Mouse (Mus musculus): Measurements from ENCODE around the gene Hmgcll1.
A peak's percentile ranks its signal among the peaks of the same experiment; 100 is the strongest.

The Hmgcll1 gene

DNA sequence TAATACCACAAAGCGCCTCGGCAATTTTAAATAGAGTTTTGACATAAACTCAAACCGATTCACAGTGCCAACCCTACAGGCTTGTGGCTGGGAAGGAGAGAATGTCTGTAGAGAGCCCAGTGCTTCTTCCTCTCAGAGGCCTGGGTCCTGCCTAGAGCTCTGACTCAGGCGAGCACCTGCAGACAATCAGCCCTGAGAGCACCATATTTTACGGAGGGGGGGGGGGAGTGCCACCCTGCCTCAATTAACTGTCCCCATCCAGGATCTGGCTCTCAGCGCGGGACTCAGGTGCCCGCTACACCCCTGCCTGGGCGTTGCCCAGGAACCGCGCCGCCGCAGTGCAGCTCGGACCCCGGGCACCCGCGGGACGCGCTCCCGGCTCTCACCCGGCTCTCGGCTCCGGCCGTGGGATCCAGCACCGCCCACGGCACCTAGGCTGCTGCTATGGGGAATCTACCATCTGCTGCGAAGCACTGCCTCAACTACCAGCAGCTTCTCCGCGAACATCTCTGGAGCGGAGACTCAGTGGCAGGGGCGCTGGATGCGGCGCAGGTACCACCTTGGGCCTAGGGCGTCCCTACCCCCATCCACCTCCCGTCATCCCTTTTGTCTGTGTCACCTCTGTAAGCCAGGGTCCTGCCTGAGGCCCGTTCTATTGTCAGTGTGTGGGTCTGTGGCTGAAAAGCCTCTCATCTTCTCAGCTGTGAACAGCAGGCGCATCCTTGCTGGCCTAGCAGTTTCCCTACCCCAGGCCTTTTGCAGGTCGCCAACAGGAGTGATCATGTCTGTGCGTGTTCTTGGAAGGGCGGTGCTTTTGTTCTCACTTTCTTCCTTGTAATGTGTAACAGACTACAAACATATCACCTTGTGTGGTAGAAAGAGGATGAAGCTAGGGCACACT, at the start of gene Hmgcll1:
Gene Hmgcll1, plus strand, starts transcription at position 225 of the 901 bp plus-strand sequence.
- no peak for DNase-seq (ENCODE audit: low read depth, low spot score)

DNA sequence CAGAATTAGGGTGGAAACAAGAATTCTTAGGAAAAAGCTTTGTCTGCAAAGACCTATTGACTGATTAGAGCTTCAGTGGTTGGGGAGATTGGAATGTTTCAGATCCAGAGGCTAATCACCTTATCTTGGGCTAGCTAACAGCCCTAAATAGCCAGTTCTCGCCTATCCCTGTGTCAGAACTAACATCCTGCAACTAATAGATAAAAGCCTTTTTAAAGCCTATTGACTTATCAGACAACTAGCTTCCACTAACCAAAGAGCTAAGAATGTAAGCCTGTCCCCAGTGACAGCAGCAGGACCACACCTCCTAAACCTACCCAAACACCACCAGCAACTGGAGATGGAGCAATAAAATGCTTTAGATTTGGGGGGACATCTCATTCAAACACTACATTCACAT, 34.6 kb upstream of the Hmgcll1 start:
- no peak for DNase-seq (ENCODE audit: low read depth, low spot score)

DNA sequence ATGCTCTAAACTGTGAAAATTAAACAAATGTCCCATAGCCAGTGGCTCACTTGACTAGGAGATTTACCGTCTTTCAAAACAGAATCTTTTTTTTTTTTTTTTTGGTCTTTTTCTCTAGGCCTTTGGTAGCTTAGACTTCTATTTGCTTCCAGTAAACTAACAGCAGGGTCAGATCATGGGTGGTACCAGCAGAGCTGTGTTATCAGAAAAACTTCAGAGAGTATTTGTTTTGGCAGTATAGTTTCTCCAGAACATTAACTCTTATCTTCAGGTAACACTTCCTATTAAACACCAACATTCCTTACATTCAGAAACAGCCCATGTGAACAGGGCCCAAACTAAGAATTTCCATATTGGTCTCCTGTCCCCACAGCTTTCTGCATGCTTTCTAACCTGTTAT, 33.5 kb upstream of the Hmgcll1 start:
- DNase-seq (ENCODE audit: low read depth, low spot score) = no peak

DNA sequence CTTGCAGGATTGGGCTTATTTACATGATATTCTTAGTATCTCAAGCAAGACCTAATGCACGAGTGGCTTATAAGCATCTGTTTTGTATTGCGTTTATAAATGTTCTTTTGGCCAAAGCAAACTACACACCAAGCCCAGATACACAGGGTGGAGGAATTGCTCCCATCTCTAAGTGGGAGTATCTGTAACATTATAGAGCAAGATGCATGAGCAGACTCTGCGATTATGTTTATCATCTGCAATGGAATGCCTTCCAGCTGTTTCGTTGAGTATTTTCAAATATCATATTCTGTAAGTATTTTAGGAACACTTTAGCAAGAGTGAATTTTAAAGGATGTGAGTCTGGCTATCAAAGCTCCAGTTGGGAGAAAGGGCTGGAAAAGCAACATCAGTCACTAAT, 25.2 kb upstream of the Hmgcll1 start:
- no peak for DNase-seq (ENCODE audit: low read depth, low spot score)

DNA sequence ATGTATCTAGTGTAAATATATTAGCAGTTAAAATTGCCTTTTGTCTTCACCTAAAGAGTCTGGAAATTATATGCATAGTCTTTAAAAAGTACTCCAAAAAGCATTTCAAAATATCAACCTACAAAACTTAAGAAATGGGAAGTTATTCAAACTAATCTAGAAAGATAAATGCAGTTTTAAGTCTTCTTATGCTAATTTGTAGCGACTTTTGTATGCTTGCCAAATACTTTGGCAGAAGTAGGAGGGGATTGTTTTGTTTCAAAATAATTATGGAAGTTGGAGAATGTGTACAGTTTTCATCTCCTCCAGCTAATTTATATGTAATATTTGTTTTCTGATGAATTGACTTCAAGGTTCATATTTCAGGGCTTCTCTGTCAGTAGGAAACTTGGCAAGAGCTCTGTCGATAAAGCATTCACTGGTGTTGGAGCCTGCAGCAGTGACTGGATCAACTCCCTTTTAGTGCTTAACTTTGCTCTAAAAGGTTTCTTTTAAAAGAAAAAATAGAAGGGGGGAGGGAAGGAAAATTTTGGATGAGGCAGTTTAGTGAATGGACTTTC, 15.8 kb upstream of the Hmgcll1 start:
- peak; percentile 36 for DNase-seq (ENCODE audit: low read depth, low spot score)

DNA sequence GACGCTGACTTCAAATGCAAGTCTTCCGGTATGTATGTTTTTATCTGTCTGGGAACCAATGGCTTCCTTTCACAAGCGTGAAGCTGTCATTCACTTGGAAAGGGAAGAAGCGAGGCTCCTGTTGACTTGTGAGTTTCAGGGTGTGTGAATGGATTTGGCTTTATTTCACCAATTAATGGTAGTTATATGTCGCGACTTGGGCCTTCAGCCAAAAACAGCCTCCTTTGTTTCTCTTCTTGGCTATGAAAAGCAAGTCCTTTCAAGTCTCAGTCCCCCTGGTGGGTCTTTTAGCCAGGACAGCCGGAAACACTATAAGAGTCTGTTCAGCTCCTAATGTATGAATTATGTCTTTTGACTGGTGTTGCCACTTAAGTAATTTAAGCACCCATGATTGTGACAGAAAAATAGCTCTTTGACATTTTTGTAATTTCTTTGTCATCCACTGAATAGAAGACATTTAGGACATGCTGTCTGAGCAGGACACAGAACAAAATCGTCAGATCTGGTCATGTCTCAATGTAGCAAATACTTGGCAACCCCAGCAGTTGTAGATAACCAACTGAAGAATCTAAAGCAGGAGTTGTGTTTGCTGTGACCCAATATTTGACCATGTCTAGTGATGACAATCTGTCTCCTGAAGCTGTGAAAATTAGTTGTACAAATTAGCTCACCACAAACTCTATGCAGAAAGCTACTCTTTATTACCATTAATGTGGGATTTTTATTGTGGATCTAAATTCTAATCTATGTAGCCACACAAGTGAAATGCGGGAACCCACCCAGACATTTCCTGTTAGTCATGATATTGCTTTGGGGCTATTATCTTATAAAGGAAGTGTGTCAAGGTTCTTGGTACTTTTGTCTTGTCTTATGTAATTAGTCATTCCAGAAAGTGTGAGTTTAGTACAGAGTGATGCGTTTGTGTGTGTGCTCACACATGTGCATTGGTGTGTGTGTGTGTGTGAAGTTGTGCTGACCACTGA, 13.5 kb upstream of the Hmgcll1 start:
- no peak for DNase-seq (ENCODE audit: low read depth, low spot score)

DNA sequence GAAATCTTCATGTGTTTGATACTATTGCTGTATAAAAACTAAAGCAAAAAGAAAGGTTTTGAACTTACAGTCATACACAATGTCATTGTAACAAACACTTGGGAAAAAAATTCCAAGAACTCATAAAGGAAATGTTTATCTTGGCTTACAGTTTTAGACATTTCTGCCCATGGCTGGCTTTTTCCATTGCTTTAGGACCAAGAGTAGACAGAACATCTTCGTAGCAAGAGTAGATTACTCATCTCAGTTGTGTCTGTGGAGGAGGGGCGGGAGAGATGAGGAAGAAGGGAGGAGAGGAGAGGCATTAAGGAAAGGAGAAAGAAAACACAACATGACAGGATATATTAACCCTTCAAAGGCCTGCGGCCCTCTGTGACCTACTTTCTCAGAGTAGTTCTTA, 11.6 kb upstream of the Hmgcll1 start:
- no peak for DNase-seq (ENCODE audit: low read depth, low spot score)

DNA sequence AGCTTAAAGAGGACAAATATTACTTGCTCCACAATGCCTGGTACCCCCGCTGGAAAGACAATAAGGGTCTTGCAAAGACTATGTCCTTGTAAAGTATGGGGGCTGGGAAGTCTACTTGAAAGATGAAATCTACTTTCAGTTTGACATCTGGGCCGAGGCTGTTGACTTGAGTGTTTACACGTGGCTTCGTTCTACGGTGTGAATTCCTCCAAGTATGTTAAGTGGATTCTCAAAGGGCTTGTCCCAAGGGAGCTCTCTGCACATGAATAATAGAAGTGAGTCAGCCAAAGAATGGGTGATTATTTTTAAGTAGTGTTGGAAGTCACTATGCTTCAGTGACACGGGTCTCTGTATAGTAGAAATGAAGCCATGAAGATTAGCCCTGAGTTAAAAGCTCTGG, 11.0 kb upstream of the Hmgcll1 start:
- DNase-seq (ENCODE audit: low read depth, low spot score) = peak; percentile 65

DNA sequence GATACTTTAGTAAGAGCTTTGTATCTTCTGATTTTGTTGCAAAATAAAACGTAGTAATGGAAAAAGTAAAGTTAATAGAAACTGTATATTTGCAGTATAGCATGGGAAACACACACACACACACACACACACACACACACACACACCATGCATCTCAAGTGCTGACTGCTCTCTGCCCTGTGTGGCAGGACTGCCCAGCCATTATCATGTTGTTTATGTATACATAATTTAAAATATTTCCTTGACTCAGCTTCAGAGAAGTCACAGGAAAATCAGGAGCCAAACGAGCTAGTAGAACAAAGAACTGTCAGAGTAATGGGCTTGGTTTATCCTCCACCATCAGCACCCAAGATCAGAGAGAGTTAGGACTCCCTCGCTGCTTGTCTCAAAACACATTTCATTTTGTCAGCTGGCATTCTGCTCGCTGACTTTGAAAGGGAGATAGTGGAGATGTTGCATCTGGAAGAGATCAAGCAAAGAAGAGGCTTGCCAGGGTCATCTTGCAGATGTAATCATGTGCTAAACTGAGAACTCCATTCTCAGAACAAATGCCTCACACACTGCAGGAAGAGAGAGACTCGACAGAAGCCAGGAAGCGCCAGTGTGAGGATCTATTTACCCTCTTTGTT, 7.2 kb upstream of the Hmgcll1 start:
- DNase-seq (ENCODE audit: low read depth, low spot score) = peak; percentile 72

DNA sequence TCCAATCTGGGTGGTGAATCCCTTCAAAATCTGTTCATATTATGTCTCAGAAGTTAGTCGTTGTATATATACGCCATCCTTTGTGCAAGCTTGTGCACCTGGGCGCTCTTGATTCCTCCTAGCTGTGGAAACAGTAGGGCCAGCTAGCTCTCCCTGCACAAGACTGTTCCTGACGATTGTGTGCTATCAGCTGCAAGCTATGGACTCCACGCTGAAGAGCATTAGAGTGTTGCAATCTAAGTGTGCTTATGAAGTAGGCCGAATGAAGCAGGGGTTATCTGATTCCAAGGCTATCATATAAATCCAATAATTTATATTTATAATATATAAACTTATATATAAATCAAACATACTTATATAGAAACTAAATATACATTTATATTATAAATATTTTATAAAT, 866 bp upstream of the Hmgcll1 start:
- DNase-seq (ENCODE audit: low read depth, low spot score) = no peak

DNA sequence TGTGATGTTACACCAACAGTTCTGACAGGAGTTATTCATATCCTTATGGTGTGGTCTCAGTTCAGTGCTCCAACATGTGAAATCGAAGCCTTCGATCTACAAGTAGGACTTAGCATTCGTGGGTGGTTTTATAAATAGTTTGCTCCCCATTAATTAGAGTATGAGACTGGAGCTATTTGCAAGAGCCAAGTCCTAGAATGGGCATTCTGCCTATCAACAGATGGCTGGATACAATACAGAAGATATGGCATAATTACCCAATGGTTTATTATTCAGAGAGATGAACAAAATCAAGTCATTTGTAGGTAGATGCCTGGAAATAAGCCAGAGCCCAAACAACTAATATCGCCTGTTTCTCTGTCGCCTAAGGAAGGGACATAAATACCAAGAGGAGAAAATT, 1.3 kb downstream of the Hmgcll1 start:
- DNase-seq (ENCODE audit: low read depth, low spot score) = no peak

DNA sequence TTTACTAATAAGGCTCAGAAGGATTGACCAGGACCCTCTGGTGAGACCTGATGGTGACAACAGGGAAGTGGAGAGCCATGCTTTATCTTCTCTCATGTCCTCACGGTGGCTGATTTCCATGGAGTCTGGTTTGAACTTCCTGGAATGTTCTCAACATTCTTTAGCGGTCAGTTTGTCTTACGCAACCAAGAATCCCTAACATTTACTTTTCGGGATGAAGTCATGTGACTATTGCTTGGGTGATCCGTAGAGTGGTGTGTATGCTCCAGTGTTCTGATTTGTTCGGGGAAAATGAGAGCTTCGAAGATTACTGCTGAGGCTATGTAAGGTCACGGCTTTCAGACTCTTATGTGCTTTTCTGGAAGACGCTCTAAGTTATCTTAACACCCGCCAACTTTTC, 1.9 kb downstream of the Hmgcll1 start:
- peak; percentile 58 for DNase-seq (ENCODE audit: low read depth, low spot score)

DNA sequence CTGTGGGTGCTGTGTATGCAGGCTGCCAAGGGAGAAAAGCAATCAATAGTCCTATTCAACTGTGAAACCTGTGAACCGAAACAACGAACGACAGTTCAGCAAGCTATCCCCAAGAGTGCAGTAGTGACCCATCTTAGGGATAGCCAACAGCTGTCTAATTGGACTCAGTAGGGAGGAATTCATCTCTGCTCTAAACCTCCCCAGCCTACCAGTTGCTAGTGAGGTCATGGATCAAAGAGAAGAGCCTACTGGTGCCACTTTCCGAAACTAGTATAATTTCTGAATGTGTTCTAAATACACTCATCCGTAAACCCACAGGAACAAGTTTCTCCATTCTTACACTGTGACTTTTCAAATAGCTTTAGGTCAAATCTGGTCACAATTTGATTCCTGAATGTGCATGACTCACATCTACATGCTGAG, 8.9 kb downstream of the Hmgcll1 start:
- no peak for DNase-seq (ENCODE audit: low read depth, low spot score)

DNA sequence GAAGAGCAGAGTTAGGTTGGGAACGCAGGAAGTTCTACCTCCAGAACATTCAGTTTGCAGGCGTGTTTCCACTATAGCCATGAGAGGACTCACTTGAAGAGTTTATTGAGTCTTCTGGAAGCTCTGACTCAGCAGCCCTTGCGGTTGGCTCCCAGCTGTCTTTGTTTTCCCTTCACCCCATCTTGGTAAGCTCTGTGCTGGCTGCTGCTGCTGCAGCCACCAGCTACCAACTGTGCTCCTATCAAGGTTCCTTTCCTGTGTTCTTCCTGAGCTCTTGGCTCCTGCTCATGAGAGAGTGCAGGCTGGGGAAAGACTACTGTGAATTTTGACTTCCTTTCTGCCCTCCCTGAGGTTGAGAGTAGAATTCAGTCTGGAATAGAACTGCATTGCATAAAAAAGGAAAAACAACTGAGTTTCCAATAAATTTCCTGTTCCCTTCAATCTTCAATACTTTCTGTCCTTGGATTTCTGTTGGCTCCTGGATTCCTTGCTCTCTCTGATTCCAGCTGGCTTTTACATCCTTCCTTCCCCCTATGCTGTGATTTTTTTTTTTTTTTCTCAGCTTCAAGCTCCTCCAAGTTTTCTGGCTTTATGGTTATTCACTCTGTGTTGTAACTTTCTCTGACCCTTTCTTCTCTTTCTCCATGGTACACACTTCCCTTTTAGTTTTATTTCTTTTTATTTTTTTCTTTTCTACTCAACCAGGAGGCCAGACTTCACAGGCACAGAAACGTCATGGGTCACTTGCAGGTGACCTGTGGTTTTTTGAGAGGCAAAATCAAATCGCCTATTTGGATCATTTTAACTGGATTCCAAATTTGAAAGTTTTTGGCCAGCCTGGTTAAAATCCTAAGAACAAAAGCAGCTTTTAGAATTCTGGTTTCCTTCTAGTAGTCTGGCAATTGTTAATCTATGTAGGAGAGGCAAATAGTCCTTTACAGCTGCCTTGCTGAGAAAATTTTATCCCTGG, 9.9 kb downstream of the Hmgcll1 start:
- peak; percentile 68 for DNase-seq (ENCODE audit: low read depth, low spot score)

DNA sequence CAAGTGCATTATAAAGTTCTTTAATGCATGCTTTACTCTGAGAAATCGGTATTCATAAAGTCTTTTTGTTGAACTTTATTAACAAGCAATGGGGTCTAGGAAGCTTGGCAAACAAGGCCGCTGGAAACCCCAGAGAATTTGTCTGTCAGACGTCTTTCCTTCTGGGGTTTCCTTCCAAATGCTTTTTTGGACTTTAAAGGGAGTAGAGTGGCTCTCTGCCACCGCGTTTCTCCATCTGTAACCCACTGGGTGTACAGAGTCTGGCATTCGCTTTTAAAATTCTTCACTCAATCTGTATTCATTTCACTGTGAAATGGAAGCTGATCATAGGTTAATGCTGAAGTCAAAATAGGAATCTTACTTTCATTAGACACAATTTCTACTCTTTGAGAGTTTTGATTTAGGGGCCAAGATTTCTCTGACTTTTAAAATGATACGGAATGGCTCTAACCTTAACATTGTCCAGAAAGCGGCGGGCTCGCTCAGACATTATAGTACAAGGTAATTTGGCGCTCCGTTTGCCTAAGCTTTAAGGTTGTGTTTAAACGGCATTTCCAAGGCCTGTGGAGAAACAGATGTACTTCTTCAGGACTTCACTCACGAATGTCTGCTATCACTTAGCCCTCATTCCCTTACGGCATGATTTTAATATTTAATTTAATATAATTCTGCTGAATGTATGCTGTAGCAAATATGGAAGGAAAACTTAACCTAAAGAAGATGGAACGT, 15.0 kb downstream of the Hmgcll1 start:
- no peak for DNase-seq (ENCODE audit: low read depth, low spot score)

DNA sequence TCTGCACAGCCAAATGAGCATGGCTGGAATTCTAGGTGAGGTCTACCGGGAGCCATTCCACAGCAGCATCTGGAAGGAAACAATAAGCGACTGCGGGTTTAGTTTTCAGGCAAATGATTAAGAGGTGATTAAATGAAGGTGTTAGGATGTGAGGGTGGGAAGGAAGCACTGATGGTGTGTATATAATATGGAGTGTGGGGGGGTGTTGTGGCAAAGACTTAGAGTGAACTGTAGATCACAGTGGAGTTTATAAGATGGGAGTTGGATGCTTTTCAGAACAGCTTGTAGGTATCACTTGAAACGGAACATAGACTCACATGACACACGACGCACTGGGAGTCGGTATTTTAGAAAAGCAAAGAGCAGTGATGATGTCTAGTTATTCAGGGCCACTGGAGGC, 20.4 kb downstream of the Hmgcll1 start:
- DNase-seq (ENCODE audit: low read depth, low spot score) = no peak

DNA sequence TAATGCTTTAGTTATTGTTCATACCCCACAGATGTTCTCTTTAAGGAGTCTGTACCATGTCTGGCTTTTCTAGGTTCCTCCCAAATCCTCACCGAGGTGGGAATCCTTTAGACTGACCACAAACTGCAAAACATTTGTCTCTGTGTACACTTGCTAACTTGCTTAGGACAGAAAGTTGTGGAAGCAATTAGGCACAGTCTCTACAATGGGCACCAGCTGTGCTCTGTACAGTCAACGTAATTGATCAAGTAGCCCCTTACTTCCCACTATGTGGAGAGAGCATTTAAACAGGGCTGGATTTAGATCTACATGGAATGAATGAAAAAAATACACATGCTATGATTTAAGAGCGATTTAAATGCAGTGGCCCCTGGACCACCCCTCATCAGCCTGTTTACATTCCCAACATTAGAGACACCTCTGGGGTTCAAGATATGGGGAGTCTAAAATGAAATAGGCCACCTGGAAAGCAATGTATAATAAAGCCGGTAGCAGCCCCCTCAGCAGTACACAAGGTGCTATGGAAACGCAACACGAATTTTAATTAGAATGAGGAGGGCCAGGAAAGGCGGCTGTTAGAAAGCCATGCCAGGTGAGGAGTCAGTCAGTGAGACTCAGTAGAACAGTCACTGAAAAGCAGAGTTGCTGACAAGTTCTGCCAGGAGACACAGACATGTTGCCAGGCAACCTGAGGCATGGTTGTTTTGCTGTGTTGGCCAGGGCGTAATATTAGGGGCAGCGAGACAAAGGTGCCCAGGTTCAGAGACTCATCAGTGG, 23.9 kb downstream of the Hmgcll1 start:
- DNase-seq (ENCODE audit: low read depth, low spot score) = no peak

DNA sequence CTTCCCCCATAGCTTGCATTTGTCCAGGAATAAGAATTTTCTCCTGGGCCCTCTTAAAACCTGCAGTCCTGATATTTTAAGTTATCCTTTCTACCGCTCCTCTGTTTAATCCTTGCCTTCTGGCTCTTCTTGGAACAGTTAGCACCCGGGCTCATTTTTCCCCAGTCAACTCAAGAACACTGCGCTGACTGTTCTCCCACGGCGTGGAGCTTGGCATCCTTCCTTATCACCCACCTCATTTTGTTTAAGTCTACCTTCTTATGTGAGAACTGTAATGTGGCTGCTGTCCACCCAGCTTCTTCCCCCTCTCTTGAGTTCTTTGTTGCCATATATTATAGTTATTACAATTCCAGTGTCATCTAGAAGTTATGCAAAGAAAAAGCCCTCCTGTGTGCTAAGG, 25.1 kb downstream of the Hmgcll1 start:
- no peak for DNase-seq (ENCODE audit: low read depth, low spot score)

DNA sequence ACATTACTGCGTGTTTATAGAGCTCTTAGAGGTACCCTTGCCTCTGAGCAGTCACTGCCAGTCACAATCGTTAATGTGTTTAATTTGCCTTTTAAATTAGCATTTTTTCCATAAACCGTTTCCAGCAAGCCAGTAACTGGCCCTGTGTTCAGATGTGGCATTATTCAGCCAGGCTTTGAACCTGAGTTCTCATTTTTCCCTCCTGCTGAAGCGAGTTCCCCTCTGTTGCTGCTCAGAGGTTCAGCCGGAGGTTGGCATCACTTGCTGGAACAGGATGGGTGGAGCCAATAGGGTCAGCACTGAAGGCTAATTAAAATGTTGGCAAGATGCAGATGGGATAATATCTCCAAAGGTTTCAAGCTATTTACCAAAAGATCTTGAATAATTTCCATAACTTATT, 28.7 kb downstream of the Hmgcll1 start:
- DNase-seq (ENCODE audit: low read depth, low spot score) = no peak

All from skeletal muscle tissue, adult 2 months (tissue).